ENCODE assay signal across 14 mouse cellular contexts in the genomic region with DNA sequence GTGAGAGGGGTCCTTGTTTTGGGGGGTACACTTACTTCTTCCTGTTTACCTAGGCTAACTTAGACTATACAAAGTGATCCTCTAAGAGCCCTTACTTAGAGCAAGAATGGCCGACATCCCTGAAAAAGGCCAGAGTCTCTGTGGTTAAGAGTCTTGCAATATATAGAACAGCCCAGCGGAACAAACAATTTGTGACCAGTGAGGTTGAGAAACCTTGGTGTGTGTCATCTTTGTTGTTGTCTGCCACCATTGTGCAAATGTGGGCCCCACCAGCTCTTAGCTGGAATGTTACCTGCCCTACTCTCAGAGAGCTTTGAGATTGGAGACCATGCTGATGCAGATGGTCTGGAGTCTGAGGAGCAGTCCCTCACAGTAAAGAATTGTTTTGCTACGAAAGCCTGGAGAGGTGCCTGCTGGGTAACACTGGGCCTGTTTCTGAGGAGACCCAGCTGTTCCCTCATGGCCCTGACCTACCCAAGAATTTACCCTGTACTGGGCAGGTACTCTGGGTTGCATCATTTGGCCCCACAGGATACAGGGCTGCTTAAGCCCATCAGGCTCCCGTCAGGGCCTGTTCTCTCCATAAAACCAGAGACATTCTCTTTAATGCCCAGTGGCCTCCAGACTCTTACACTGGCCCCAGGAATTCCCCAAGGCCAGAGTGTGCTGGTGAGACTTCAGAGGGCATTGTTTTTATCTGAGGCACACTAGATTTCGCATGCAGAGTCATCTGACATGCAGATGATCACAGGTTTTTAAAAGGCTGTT. TPM values are rescaled to one million over a fixed set of nuclear protein-coding genes. Genes with fewer than 3 reads are reported as not detected.
DNase-seq lines count a peak whose midpoint lies in the region; ATAC-seq and TF ChIP-seq lines count a peak whose summit lies in the region.
"Had no signal": no experiment of that assay in that cellular context is flagged by ENCODE, and none has a peak within 500 bp of the region (broad histone marks: within the 10 kb centered on the region; RNA-seq: fewer than 3 reads in every experiment).

No protein-coding gene starts in this region.

- no peak overlapping the region for H3K9ac ChIP-seq in liver, adult 2 months (ENCODE audit: low read depth, low read length)
- no peak overlapping the region for H3K9ac ChIP-seq in liver, embryonic 12.5 days
- H3K9ac ChIP-seq in stomach, embryonic 16.5 days (ENCODE audit: low read length): no peak overlapping the region
- no peak overlapping the region for H3K9ac ChIP-seq in stomach, postnatal 0 days (ENCODE audit: low read length)
- H3K9ac ChIP-seq: embryonic facial prominence, embryonic 12.5 days; heart, embryonic 13.5 days; hindbrain, embryonic 13.5 days had no signal

- H3K27ac ChIP-seq in liver, adult 2 months (replicated peaks; ENCODE audit: insufficient read depth, low read depth, low read length): no peak overlapping the region
- H3K27ac ChIP-seq in liver, embryonic 12.5 days: no peak overlapping the region
- H3K27ac ChIP-seq in stomach, embryonic 16.5 days (ENCODE audit: low read length): no peak overlapping the region
- H3K27ac ChIP-seq in stomach, postnatal 0 days (replicated peaks): no peak overlapping the region
- H3K27ac ChIP-seq: embryonic facial prominence, embryonic 12.5 days; heart, embryonic 13.5 days; hindbrain, embryonic 13.5 days; limb, embryonic 10.5 days had no signal

- peak; percentile 84 to 93 for DNase-seq in adrenal gland, adult (ENCODE audit: inconsistent age in 2 of 2, low spot score in 1 of 2)
- DNase-seq in adrenal gland, postnatal 25 days: no peak
- peak; percentile 69 for DNase-seq in liver, adult 2 months (ENCODE audit: extremely low read depth, low read depth, low spot score)
- no peak for DNase-seq in stomach, postnatal 0 days (ENCODE audit: low spot score)
- DNase-seq in embryo, embryonic 11 days: no peak
- DNase-seq in thymus, postnatal 25 days: no peak
- DNase-seq: cerebellum, adult 9-10 months; gastrocnemius, postnatal 14 days had no signal

- H3K79me2 ChIP-seq in liver, adult 2 months (ENCODE audit: control insufficient read depth, insufficient read depth, low read length): 0 out of 2 replicates have a peak, but pooled peaks cover 2% of the 10 kb centered on the region

- TF ChIP-seq EP300 in stomach, postnatal 0 days (optimal IDR thresholded peaks at IDR 0.05): no peak

- no peaks in the 10 kb centered on the region for H3K27me3 ChIP-seq in liver, adult 2 months (ENCODE audit: control insufficient read depth, insufficient read depth, low read length)
- 0 out of 2 replicates have a peak, but pooled peaks cover 4% of the 10 kb centered on the region for H3K27me3 ChIP-seq in liver, embryonic 12.5 days (replicated peaks)
- H3K27me3 ChIP-seq in stomach, embryonic 16.5 days (ENCODE audit: control insufficient read depth, insufficient read depth, low read length): no peaks in the 10 kb centered on the region
- no peaks in the 10 kb centered on the region for H3K27me3 ChIP-seq in stomach, postnatal 0 days (ENCODE audit: control insufficient read depth, insufficient read depth, low read length)
- H3K27me3 ChIP-seq: embryonic facial prominence, embryonic 12.5 days had no signal

- TF ChIP-seq POLR2A in liver, adult 2 months (IDR thresholded peaks at IDR 0.05; ENCODE audit: extremely low read depth, insufficient read depth, low read length): no peak

- no peaks in the 10 kb centered on the region for H3K9me3 ChIP-seq in liver, embryonic 12.5 days (replicated peaks)
- no peaks in the 10 kb centered on the region for H3K9me3 ChIP-seq in stomach, embryonic 16.5 days (replicated peaks; ENCODE audit: control insufficient read depth, low read length)
- no peaks in the 10 kb centered on the region for H3K9me3 ChIP-seq in stomach, postnatal 0 days (ENCODE audit: control insufficient read depth, low read length)
- H3K9me3 ChIP-seq: embryonic facial prominence, embryonic 12.5 days; heart, embryonic 13.5 days; hindbrain, embryonic 13.5 days; limb, embryonic 10.5 days had no signal

- H3K4me2 ChIP-seq in liver, embryonic 12.5 days: no peak overlapping the region
- no peak overlapping the region for H3K4me2 ChIP-seq in stomach, embryonic 16.5 days (ENCODE audit: low read depth, low read length)
- no peak overlapping the region for H3K4me2 ChIP-seq in stomach, postnatal 0 days (replicated peaks; ENCODE audit: low read depth)
- H3K4me2 ChIP-seq: embryonic facial prominence, embryonic 12.5 days; heart, embryonic 13.5 days; hindbrain, embryonic 13.5 days had no signal

- peaks cover 8% of the 10 kb centered on the region; the same call in 1 of the 2 replicates for H3K36me3 ChIP-seq in liver, adult 2 months (ENCODE audit: control insufficient read depth, insufficient read depth, low read length)
- H3K36me3 ChIP-seq in liver, embryonic 12.5 days: peaks cover 56% of the 10 kb centered on the region
- H3K36me3 ChIP-seq in stomach, embryonic 16.5 days (ENCODE audit: control insufficient read depth, insufficient read depth, low read length): peaks cover 23% of the 10 kb centered on the region
- H3K36me3 ChIP-seq in stomach, postnatal 0 days (ENCODE audit: control insufficient read depth, insufficient read depth, low read length): peaks cover 21% of the 10 kb centered on the region

- peaks cover 23% of the 10 kb centered on the region for H3K4me1 ChIP-seq in liver, adult 2 months (ENCODE audit: control insufficient read depth, insufficient read depth, low read length)
- peaks cover 45% of the 10 kb centered on the region for H3K4me1 ChIP-seq in liver, embryonic 12.5 days
- H3K4me1 ChIP-seq in stomach, embryonic 16.5 days (ENCODE audit: control insufficient read depth, insufficient read depth, low read length): peaks cover 16% of the 10 kb centered on the region; the same call in 1 of the 2 replicates
- H3K4me1 ChIP-seq in stomach, postnatal 0 days (replicated peaks; ENCODE audit: control insufficient read depth, insufficient read depth): no peaks in the 10 kb centered on the region

- H3K4me3 ChIP-seq in liver, adult 2 months (ENCODE audit: insufficient read depth, low read depth, low read length): no peak overlapping the region
- H3K4me3 ChIP-seq in liver, embryonic 12.5 days: no peak overlapping the region
- H3K4me3 ChIP-seq in stomach, embryonic 16.5 days (replicated peaks; ENCODE audit: low read length): no peak overlapping the region
- H3K4me3 ChIP-seq in stomach, postnatal 0 days (ENCODE audit: low read depth, low read length): no peak overlapping the region
- H3K4me3 ChIP-seq: embryonic facial prominence, embryonic 12.5 days; heart, embryonic 13.5 days; hindbrain, embryonic 13.5 days; limb, embryonic 10.5 days had no signal

- no peak for ATAC-seq in liver, embryonic 12.5 days
- ATAC-seq in stomach, embryonic 16.5 days (ENCODE audit: insufficient read depth, low FRiP score): 0 out of 2 replicates have a peak, but pooled peaks have one; percentile 2
- no peak for ATAC-seq in stomach, postnatal 0 days (ENCODE audit: low FRiP score, low TSS enrichment)

- WGBS in liver, adult 2 months: 67% methylated on average over 5 of the region's 5 CpGs
- 69% methylated on average over 5 of the region's 5 CpGs for WGBS in liver, embryonic 12.5 days (ENCODE audit: insufficient replicate concordance)
- 70% methylated on average over 5 of the region's 5 CpGs for WGBS in stomach, embryonic 16.5 days
- WGBS in stomach, postnatal 0 days: 68% methylated on average over 5 of the region's 5 CpGs

- no peak for TF ChIP-seq CTCF in liver, adult 2 months (IDR thresholded peaks at IDR 0.05; ENCODE audit: low read depth, low read length)
- TF ChIP-seq CTCF in stomach, postnatal 0 days (IDR thresholded peaks at IDR 0.05; ENCODE audit: low read depth): no peak

RNA-seq across cellular contexts. Expression of a gene that starts 19.6 kb away (rescaled TPM):
- 137 and 157 TPM in 2 replicates for total RNA-seq in adrenal gland, postnatal 25 days (2021)
- 2.4 and 2.9 TPM in 2 replicates for total RNA-seq in liver, adult 2 months (2014; rRNA removed)
- polyA plus RNA-seq in liver, adult 2 months (2012; rRNA removed): 9.7 and 14.8 TPM in 2 replicates
- polyA plus RNA-seq in liver, embryonic 12.5 days (2016; fragmentation: Nextera tagmentation; extraction: Ambion mirVana): 7.7 and 8.2 TPM in 2 replicates
- 20.2 and 21.4 TPM in 2 replicates for polyA plus RNA-seq in stomach, embryonic 16.5 days (2015; fragmentation: Nextera tagmentation; extraction: Ambion mirVana)
- polyA plus RNA-seq in stomach, postnatal 0 days (2015; fragmentation: Nextera tagmentation; extraction: Ambion mirVana): 16.8 and 18.2 TPM in 2 replicates

Comparison
In these comparisons a context has a peak if more than half of its experiments do, and no peak if none do; other contexts are left out.
1. DNase-seq: peak in adrenal gland, adult (2 of 2) and liver, adult 2 months (single experiment); none in adrenal gland, postnatal 25 days (single experiment), stomach, postnatal 0 days (single experiment), embryo, embryonic 11 days (single experiment) and thymus, postnatal 25 days (single experiment).